Mouse (Mus musculus): ENCODE measurements around the gene 1110017D15Rik.

- TF ChIP-seq POLR2A (IDR thresholded peaks at IDR 0.05; ENCODE audit: borderline replicate concordance, extremely low read depth, low read depth, low read length) (peak; percentile 47; the same call in 1 of the 2 replicates), CTCF (IDR thresholded peaks at IDR 0.05; ENCODE audit: insufficient read depth, low read length) (no peak)
These were observed 52.5 kb downstream of the 1110017D15Rik start, which contains the start of the genes Kif24 and Nudt2 for GRCm38 (mm10) chr4:41464345-41465286.

All from lung, adult 2 months (tissue).